Mouse (Mus musculus): ENCODE measurements around the gene Mief2. TPM values are rescaled to one million over a fixed set of nuclear protein-coding genes. Genes with fewer than 3 reads are reported as not detected.

The Mief2 gene
- total RNA-seq (2021), result 10 to 100 TPM; 27.7 to 38.1 TPM
- long read RNA-seq, experiment 1, transcript Mief2-201 (4 exons, 2,522 nt), result major isoform, 57 of 95 reads
- long read RNA-seq, experiment 1, transcript Mief2-203 (3 exons, 716 nt), result minor isoform, 11 of 95 reads
- long read RNA-seq, experiment 1, partial matches to known transcripts, result 14 of 95 reads
- long read RNA-seq, experiment 1, other reads (novel, unspliced or antisense), result 13 of 95 reads
- long read RNA-seq, experiment 2, transcript Mief2-201 (4 exons, 2,522 nt), result major isoform, 21 of 36 reads
- long read RNA-seq, experiment 2, partial matches to known transcripts, result 4 of 36 reads
- long read RNA-seq, experiment 2, other reads (novel, unspliced or antisense), result 7 of 36 reads

- peak; percentile 97 for DNase-seq
Observed at GRCm38 (mm10) chr11:60728260-60728761, at the start of gene Mief2. Gene Mief2 (plus strand): TSS chr11:60728398.

DNA sequence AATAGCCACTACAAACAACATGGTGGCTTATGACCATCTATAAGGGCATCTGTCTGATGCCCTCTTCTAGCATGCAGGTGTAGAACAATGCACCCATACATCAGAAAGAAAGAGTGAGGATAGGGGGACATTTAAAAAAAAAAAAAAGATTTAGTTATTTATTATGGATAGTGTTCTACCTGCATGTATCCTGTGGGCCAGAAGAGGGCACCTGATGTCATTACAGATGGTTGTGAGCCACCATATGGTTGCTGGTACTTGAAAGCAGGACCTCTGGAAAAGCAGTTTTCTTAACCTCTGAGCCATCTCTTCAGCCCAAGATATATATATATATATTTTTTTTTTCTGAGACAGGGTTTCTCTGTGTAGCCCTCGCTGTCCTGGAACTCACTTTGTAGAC is 32.0 kb upstream of the Mief2 start:
- DNase-seq, result no peak

GRCm38 (mm10) chr11:60697561-60697960 is 30.6 kb upstream of the Mief2 start:
- DNase-seq, result no peak

GRCm38 (mm10) chr11:60698806-60699523 is 29.2 kb upstream of the Mief2 start:
- DNase-seq, result peak; percentile 67 to 85

DNA sequence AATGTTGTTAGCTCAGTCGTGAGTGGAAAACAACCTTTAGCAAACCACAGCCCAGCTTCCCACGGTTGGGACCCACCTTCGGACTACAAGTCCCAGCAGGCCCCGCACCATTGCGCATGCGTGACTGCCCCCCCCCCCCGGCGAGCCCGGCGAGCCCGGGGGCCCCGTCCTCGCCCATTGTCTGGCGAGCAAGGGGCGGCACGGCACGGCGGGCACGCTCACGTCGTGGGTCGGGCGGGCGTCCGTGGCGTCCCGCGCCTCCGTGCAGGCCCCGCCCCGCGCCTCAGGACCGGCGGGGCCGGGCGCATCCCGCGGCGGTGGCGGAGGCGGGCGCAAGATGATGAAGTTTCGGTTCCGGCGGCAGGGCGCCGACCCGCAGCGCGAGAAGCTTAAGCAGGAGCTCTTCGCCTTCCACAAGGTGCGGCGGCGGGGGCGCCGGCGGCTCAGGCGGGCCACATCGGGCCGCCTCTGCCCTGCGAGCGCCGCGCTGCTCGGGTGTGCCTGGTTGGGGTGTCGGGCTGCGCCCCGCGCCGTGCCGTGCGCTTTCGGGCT is 28.6 kb upstream of the Mief2 start, which contains the start of gene Llgl1:
TSS of gene Llgl1 (plus strand) at position 200 of the 552 bp plus-strand sequence.
- DNase-seq, result peak; percentile 90 to 94

DNA sequence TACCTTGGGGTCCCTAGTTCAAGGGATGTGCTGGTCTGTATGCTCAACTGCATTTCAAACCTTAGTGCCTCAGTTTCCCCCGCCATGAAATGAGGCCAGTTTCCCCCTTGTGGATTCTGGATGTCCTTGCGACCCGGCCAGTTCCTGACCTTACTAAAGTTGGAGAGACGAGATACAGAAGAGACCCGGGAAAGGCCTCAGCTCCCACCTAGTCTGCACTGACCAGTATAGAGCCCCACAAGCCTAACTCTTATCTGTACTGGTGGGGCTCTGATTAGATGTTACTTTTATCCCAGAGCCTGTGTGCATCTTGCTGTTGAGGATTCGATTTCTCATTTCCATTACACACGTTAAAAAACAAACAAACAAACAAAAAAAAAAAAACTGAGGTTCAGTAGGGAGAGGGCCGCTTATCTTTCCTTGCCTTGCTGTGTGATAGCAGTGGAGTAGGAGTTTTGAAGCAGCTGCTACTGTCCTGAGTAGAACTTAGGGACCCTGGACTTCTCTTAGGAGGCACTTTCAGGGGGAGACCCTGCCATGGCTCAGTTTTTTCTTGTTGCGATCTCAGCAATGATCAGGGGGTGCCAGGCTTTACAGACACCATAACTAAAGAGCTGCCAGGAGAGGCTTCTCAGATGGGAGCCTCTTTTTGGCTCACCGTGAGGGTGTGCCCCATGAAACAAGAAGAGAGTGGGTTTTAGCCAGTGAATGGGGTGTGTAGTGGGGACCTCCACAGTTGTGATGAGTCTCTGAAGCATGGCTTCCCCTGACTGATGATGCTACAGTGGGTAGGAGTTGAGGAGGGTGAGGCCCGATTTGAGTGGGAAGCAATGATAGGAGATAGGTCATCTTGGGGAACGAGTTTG is 27.6 kb upstream of the Mief2 start:
- no peak for DNase-seq

DNA sequence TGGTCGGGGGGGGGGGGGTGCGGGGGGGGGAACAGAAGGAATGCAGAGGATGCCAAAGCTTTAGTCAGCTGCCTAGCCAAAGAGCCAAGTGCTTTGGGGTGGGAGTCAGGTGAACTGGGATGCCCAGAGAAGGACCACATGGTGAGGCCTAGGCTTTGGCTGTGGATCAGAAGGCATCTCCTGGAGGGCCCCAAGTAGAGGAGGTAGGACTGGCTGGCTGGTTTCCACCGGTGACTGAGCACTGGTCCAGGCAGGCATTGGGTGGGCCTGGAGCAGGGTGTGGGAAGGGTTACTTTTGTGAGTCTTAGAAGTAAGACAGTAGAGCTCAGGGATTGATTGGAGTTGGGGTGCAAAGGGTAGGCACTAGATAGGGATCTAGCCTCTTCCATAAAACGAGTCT is 26.6 kb upstream of the Mief2 start:
- DNase-seq, result no peak

GRCm38 (mm10) chr11:60703131-60703530 is 25.1 kb upstream of the Mief2 start:
- DNase-seq, result peak; percentile 76 to 85

DNA sequence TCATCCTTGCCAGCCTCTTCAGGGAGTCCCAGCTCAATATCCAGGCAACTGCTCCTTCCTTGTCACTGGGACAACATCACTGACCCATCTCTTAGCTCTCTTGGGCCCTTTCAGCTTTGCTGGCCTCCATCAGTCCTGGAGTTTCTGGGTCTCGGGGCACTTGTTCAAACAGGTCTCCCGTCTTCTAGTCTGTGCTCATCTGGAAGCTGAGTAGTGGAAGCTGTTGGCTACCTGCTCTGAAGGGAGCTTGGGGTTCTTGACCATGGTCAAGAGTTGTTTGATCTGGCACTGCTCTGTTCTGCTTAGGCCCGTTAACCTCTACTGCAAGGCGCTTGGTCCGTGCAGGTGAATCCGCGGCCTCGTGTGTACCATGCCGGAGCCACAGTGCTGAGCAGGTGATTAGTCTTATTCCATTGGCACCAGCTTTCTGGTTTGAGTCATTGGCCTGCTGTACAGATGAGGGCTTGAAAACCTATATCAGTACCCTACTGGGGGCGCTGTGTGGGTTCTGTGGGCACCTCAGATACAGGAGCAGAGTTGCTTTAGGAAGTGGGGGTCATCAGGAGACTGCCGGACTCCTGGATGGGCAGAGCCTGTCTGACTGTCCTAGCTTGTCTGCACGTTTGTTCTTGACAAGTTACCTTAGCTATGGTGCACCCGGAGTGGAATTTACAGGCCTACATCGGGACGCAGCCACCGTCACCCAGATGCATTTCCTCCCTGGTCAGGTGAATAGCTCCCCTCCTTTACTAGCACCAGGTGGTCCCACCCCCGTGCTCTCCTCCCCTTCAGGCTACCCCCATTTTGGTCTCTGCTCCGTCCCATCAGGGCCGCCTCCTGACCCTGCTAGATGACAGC is 23.9 kb upstream of the Mief2 start:
- no peak for DNase-seq

DNA sequence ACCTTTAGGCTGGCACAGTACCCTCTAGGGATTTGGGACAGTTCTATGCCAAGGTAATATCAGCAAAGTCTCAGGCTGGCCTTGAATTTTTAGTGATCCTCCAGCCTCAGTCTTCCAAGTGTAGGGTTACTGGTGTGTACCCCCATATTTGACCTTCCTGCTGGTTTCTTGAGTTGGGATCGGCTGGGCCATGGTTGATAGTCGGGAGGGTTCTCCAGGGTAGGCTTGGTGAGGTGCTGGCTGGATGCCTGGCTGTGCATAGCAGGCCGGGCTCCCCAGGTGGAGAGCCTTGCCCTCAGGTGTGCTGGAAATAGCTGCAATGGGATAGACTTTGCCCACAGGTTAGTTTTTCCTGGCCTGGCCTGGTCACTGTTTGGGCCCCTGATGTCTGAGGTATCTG is 22.9 kb upstream of the Mief2 start:
- DNase-seq, result no peak

- no peak for DNase-seq
Observed at GRCm38 (mm10) chr11:60706076-60706475, 22.1 kb upstream of the Mief2 start.

DNA sequence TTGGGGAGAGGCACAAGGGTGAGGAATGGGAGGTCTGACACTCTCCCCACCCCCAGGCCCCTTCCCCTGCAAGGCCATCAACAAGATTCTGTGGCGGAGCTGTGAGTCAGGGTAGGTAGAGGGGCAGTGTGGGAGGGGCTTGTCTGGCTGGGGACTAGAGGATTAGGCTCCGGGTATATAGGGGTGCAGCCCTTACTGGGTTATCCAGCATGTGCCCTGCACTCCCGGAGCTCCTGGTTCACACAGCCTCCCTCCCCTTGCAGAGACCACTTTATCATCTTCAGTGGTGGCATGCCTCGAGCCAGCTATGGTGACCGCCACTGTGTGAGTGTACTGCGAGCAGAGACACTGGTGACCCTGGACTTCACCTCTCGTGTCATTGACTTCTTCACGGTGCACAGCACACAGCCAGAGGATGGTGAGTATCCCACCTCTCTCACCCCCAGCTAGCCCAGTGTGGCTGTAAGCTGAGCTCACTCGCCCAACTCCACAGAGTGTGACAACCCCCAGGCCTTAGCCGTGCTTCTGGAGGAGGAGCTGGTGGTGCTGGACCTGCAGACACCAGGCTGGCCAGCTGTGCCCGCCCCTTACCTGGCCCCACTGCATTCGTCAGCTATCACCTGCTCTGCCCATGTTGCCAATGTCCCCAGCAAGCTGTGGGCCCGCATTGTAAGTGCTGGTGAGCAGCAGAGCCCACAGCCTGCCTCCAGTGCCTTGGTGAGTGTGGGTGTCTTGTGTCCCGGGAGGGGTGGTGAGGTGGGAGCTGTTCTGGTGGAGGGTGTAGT is 21.3 kb upstream of the Mief2 start:
- no peak for DNase-seq

GRCm38 (mm10) chr11:60707672-60708071 is 20.5 kb upstream of the Mief2 start:
- DNase-seq, result peak; percentile 91 to 93

DNA sequence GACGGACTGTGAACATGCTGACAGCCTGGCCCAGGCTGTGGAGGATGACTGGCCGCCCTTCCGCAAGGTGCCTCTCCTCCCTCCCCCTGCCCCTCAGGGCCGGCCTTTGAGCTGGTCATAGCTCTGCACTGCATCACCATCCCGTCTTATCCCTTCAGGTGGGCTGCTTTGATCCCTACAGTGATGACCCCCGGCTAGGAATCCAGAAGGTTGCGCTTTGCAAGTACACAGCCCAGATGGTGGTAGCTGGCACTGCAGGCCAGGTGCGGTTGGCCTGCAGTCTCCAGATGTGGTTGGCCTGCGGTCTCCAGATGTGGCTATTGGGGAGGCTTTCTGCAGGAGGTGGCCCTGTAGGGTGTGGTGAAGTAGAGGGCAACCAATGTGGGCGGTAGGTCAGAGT is 19.6 kb upstream of the Mief2 start:
- no peak for DNase-seq

GRCm38 (mm10) chr11:60709481-60710465 is 18.4 kb upstream of the Mief2 start:
- no peak for DNase-seq

DNA sequence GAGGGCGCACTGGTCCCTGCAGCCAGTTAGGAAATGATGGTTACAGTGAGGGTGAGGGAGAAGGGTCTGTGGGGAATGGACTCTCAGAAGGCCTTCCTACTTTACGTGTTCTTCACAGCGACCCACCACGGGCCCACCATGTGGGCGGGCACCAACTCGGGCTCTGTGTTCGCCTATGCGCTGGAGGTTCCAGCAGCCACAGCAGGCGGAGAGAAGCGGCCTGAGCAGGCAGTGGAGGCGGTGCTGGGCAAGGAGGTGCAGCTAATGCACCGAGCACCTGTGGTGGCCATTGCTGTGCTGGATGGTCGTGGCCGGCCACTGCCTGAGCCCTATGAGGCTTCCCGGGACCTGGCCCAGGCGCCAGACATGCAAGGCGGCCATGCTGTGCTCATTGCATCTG is 17.0 kb upstream of the Mief2 start:
- DNase-seq, result no peak

DNA sequence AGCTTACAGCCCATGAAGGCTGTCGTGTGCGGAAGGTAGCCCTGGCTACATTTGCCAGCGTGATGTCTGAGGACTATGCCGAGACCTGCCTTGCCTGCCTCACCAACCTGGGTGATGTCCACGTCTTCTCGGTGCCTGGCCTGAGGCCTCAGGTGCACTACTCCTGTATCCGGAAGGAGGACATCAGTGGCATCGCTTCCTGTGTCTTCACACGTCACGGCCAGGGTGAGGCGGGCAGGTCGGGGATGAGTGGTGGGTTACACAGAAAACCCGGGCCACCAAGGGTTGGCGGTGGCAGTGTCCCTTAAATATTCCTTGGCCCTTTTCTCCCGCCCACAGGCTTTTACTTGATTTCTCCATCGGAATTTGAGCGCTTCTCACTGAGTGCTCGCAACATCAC is 16.2 kb upstream of the Mief2 start:
- no peak for DNase-seq

GRCm38 (mm10) chr11:60712639-60713255 is 15.5 kb upstream of the Mief2 start:
- no peak for DNase-seq

Data from adrenal gland, postnatal 36 days (tissue).